Mouse (Mus musculus) midbrain, embryonic 15.5 days (tissue): ENCODE measurements at regions not wholly inside any gene's neighbourhood (a gene's known extent, or its start where the extent isn't known, plus 50 kb on each side); places are given as distances from the start of the nearest gene placed in this dataset.

ENCODE experiments used
- ATAC-seq: fragments of 200-750 bp; cut with Nextera tagmentation; replicated peaks from 2 replicates; pipeline ENCODE4 v1.8.0; 2017; ENCODE audit warnings: moderate TSS enrichment
- H3K27ac ChIP-seq: fragments of 300-500 bp; sonication (generic); 2 replicates; pipeline ENCODE4 v1.5.1; 2015; ENCODE audit warnings: mild to moderate bottlenecking, inconsistent platforms
- H3K27me3 ChIP-seq: fragments of 300-500 bp; sonication (generic); replicated peaks from 2 replicates; pipeline ENCODE4 v1.6.1; 2015; ENCODE audit warnings: inconsistent platforms
- H3K36me3 ChIP-seq: fragments of 300-500 bp; sonication (generic); replicated peaks from 2 replicates; pipeline ENCODE4 v1.6.1; 2015; ENCODE audit warnings: inconsistent platforms
- H3K4me1 ChIP-seq: fragments of 300-500 bp; sonication (generic); 2 replicates; pipeline ENCODE4 v1.6.1; 2015; ENCODE audit warnings: inconsistent platforms
- H3K4me2 ChIP-seq: fragments of 300-500 bp; sonication (generic); 2 replicates; pipeline ENCODE4 v1.6.1; 2015; ENCODE audit warnings: inconsistent platforms, mild to moderate bottlenecking, moderate library complexity
- H3K4me3 ChIP-seq: fragments of 300-500 bp; sonication (generic); 2 replicates; pipeline ENCODE4 v1.5.1; 2015; ENCODE audit warnings: mild to moderate bottlenecking, inconsistent platforms
- H3K9ac ChIP-seq: fragments of 300-500 bp; sonication (generic); 2 replicates; pipeline ENCODE4 v1.6.1; 2015; ENCODE audit warnings: mild to moderate bottlenecking, inconsistent platforms
- H3K9me3 ChIP-seq: fragments of 300-500 bp; sonication (generic); 2 replicates; pipeline ENCODE4 v1.6.1; 2016; ENCODE audit warnings: inconsistent platforms
- WGBS: fragments of 180-500 bp; shearing (Covaris S2); methylation state at CpG from one replicate; pipeline ENCODE4 v1.1.7; 2015; ENCODE audit warnings: mixed read lengths; 5-methylcytosine and 5-hydroxymethylcytosine counted together

GRCm38 (mm10) chr1:136725242-136725641 lies 100.5 kb downstream of the Zfp281 start:
- H3K4me3 ChIP-seq, result no peak overlapping the region
- ATAC-seq, result no peak
- no peaks in the 10 kb centered on the region for H3K9me3 ChIP-seq
- H3K27ac ChIP-seq, result no peak overlapping the region
- WGBS, result 80% methylated on average over 4 of the region's 4 CpGs
- H3K27me3 ChIP-seq, result no peaks in the 10 kb centered on the region
- H3K4me2 ChIP-seq, result no peak overlapping the region
- peaks cover 5% of the 10 kb centered on the region; the same call in 1 of the 2 replicates for H3K4me1 ChIP-seq
- no peak overlapping the region for H3K9ac ChIP-seq
- no peaks in the 10 kb centered on the region for H3K36me3 ChIP-seq

- Histone ChIP-seq H3K4me2 (peak overlapping the region; percentile 7; the same call in 1 of the 2 replicates), H3K36me3 (no peaks in the 10 kb centered on the region), H3K9ac (no peak overlapping the region), H3K9me3 (no peaks in the 10 kb centered on the region), H3K4me1 (peaks cover 8% of the 10 kb centered on the region; the same call in 1 of the 2 replicates), H3K27ac (no peak overlapping the region), H3K4me3 (no peak overlapping the region), H3K27me3 (no peaks in the 10 kb centered on the region)
- no peak for ATAC-seq
- 37% methylated on average over 11 of the region's 11 CpGs for WGBS
Observed at GRCm38 (mm10) chr1:136726145-136726935, 101.6 kb downstream of the Zfp281 start.

GRCm38 (mm10) chr1:136727868-136728631 lies 103.3 kb downstream of the Zfp281 start:
- H3K4me3 ChIP-seq, result no peak overlapping the region
- no peak for ATAC-seq
- H3K27me3 ChIP-seq, result no peaks in the 10 kb centered on the region
- no peak overlapping the region for H3K4me2 ChIP-seq
- no peak overlapping the region for H3K27ac ChIP-seq
- no peak overlapping the region for H3K9ac ChIP-seq
- H3K36me3 ChIP-seq, result no peaks in the 10 kb centered on the region
- 21% methylated on average over 7 of the region's 7 CpGs for WGBS
- no peaks in the 10 kb centered on the region for H3K9me3 ChIP-seq
- H3K4me1 ChIP-seq, result peaks cover 8% of the 10 kb centered on the region; the same call in 1 of the 2 replicates

- WGBS, result 75% methylated on average over 4 of the region's 4 CpGs
- Histone ChIP-seq H3K27ac (no peak overlapping the region), H3K36me3 (no peaks in the 10 kb centered on the region), H3K27me3 (no peaks in the 10 kb centered on the region), H3K9ac (no peak overlapping the region), H3K4me1 (peaks cover 8% of the 10 kb centered on the region; the same call in 1 of the 2 replicates), H3K4me3 (no peak overlapping the region), H3K9me3 (no peaks in the 10 kb centered on the region), H3K4me2 (no peak overlapping the region)
- no peak for ATAC-seq
Observed at GRCm38 (mm10) chr1:136728632-136728944, 103.9 kb downstream of the Zfp281 start.

GRCm38 (mm10) chr1:136730638-136731037 lies 105.9 kb downstream of the Zfp281 start:
- 53% methylated on average over 11 of the region's 11 CpGs for WGBS

GRCm38 (mm10) chr1:136738030-136738429 lies 113.3 kb downstream of the Zfp281 start:
- Histone ChIP-seq H3K4me1 (no peaks in the 10 kb centered on the region), H3K27me3 (no peaks in the 10 kb centered on the region), H3K9ac (no peak overlapping the region), H3K4me3 (no peak overlapping the region), H3K27ac (no peak overlapping the region), H3K4me2 (no peak overlapping the region), H3K9me3 (no peaks in the 10 kb centered on the region), H3K36me3 (no peaks in the 10 kb centered on the region)
- ATAC-seq, result no peak
- 17% methylated on average over 5 of the region's 5 CpGs for WGBS

More at GRCm38 (mm10) chr1:136730638-136731037, 105.9 kb downstream of the Zfp281 start:
- ATAC-seq, result no peak
- no peak overlapping the region for H3K4me3 ChIP-seq
- no peak overlapping the region for H3K9ac ChIP-seq
- no peaks in the 10 kb centered on the region for H3K9me3 ChIP-seq
- H3K36me3 ChIP-seq, result no peaks in the 10 kb centered on the region
- no peaks in the 10 kb centered on the region for H3K27me3 ChIP-seq
- no peak overlapping the region for H3K27ac ChIP-seq
- H3K4me1 ChIP-seq, result peaks cover 8% of the 10 kb centered on the region; the same call in 1 of the 2 replicates
- H3K4me2 ChIP-seq, result no peak overlapping the region

GRCm38 (mm10) chr1:136739486-136739885 lies 114.8 kb downstream of the Zfp281 start:
- no peak overlapping the region for H3K4me2 ChIP-seq
- 82% methylated on average over 5 of the region's 5 CpGs for WGBS

GRCm38 (mm10) chr1:136741061-136741460 lies 116.4 kb downstream of the Zfp281 start:
- Histone ChIP-seq H3K4me2 (no peak overlapping the region), H3K9ac (no peak overlapping the region), H3K4me1 (no peaks in the 10 kb centered on the region), H3K4me3 (no peak overlapping the region), H3K27me3 (no peaks in the 10 kb centered on the region), H3K27ac (no peak overlapping the region), H3K9me3 (no peaks in the 10 kb centered on the region), H3K36me3 (no peaks in the 10 kb centered on the region)
- 82% methylated on average over 10 of the region's 10 CpGs for WGBS
- no peak for ATAC-seq

More at GRCm38 (mm10) chr1:136739486-136739885, 114.8 kb downstream of the Zfp281 start:
- Histone ChIP-seq H3K9ac (no peak overlapping the region), H3K9me3 (no peaks in the 10 kb centered on the region), H3K27me3 (no peaks in the 10 kb centered on the region), H3K36me3 (no peaks in the 10 kb centered on the region), H3K4me1 (no peaks in the 10 kb centered on the region), H3K4me3 (no peak overlapping the region), H3K27ac (no peak overlapping the region)
- ATAC-seq, result no peak

- Histone ChIP-seq H3K27me3 (no peaks in the 10 kb centered on the region), H3K4me1 (no peaks in the 10 kb centered on the region), H3K9ac (no peak overlapping the region), H3K36me3 (no peaks in the 10 kb centered on the region), H3K27ac (no peak overlapping the region), H3K9me3 (no peaks in the 10 kb centered on the region), H3K4me3 (no peak overlapping the region), H3K4me2 (no peak overlapping the region)
- WGBS, result 53% methylated on average over 8 of the region's 8 CpGs
- ATAC-seq, result no peak
Observed at GRCm38 (mm10) chr1:136749188-136749587, 124.5 kb downstream of the Zfp281 start.

GRCm38 (mm10) chr1:136751464-136752191 lies 126.9 kb downstream of the Zfp281 start:
- H3K9ac ChIP-seq, result no peak overlapping the region
- H3K4me3 ChIP-seq, result no peak overlapping the region
- WGBS, result 83% methylated on average over 14 of the region's 14 CpGs
- H3K4me2 ChIP-seq, result no peak overlapping the region
- no peaks in the 10 kb centered on the region for H3K4me1 ChIP-seq
- H3K27me3 ChIP-seq, result no peaks in the 10 kb centered on the region
- no peak for ATAC-seq
- no peaks in the 10 kb centered on the region for H3K36me3 ChIP-seq
- no peaks in the 10 kb centered on the region for H3K9me3 ChIP-seq
- no peak overlapping the region for H3K27ac ChIP-seq

GRCm38 (mm10) chr1:136754286-136754685 lies 129.6 kb downstream of the Zfp281 start:
- H3K27me3 ChIP-seq, result no peaks in the 10 kb centered on the region
- no peaks in the 10 kb centered on the region for H3K4me1 ChIP-seq
- H3K4me2 ChIP-seq, result no peak overlapping the region
- no peak overlapping the region for H3K27ac ChIP-seq
- no peak overlapping the region for H3K9ac ChIP-seq
- no peaks in the 10 kb centered on the region for H3K36me3 ChIP-seq
- H3K9me3 ChIP-seq, result no peaks in the 10 kb centered on the region
- ATAC-seq, result no peak
- WGBS, result 92% methylated on average over 6 of the region's 6 CpGs
- H3K4me3 ChIP-seq, result no peak overlapping the region

- 66% methylated on average over 10 of the region's 10 CpGs for WGBS
- no peak for ATAC-seq
- Histone ChIP-seq H3K36me3 (no peaks in the 10 kb centered on the region), H3K27ac (no peak overlapping the region), H3K4me3 (no peak overlapping the region), H3K9ac (no peak overlapping the region), H3K9me3 (no peaks in the 10 kb centered on the region), H3K4me2 (no peak overlapping the region), H3K27me3 (no peaks in the 10 kb centered on the region), H3K4me1 (no peaks in the 10 kb centered on the region)
Observed at GRCm38 (mm10) chr1:136758730-136759129, 134.0 kb downstream of the Zfp281 start.
